Mouse (Mus musculus) inflammation-experienced regulatory T-cells, adult 6 months (primary cell): ENCODE data around the gene Nedd8. TPM values are rescaled to one million over a fixed set of nuclear protein-coding genes. Genes with fewer than 3 reads are reported as not detected.

Source experiments
- ATAC-seq: one replicate; pipeline ENCODE4 v1.8.0; 2017
- polyA plus RNA-seq, 3 experiments: library from polyadenylated mRNA; unstranded; fragments of 100-300 nt; shearing (Covaris generic); gene quantifications; one replicate each; pipeline ENCODE4 v1.2.1; 2017

Nedd8 gene
- polyA plus RNA-seq, 3 experiments from 2014 or later, result 335 to 412 (median 375) TPM

DNA sequence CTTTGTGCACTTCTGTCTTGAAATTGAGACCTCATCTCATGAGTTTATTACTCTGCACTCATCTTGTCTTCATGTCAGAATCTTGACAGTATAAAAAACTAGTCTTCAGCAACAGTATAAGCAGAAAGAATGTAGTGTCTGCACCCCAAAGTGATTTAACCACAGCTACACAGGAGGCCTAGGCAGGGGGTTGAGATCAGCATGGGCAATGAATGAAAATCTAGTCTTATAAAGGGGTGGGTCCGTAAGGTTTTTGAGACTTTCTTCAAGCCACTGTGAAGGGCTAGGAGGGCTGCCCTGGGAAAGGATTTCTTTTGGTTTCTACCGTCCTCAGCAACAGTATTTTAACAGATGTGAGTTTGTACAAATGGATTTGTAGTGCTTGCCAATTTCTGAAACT, 11.3 kb downstream of the Nedd8 start:
- no peak for ATAC-seq

DNA sequence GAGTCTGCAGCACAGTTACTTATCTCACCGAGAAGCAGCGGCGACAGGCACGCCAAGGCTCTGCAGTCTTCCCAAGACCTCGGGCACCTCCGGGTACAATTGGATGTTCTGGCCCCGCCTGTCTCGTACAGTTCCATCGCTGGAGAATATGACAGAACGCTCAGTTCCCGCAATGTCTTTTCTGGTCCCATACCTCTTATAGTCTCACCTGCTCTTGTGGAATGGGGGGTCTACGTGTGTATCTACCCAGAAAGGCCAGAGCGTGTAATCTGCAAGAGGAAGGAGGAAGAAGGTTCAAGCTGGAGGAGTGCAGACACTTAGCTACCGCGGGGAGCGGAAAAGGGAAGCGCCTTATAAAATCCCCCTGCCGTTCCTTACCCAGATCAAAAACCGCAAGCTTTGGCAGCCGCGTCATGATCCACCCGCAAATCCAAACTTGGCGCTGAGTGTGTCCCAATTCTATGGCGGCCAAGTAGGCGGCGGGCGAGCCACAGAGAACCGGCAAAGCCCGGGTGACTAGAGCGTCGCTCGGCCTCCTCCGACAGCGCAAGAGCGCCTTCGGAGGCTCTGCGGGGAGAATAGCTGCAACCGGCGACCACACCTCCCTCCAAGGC, 11.9 kb downstream of the Nedd8 start, which contains the start of gene Mdp1:
Mdp1 (minus strand) TSS at position 549 of the 614 bp plus-strand sequence.
- peak; percentile 96 for ATAC-seq

DNA sequence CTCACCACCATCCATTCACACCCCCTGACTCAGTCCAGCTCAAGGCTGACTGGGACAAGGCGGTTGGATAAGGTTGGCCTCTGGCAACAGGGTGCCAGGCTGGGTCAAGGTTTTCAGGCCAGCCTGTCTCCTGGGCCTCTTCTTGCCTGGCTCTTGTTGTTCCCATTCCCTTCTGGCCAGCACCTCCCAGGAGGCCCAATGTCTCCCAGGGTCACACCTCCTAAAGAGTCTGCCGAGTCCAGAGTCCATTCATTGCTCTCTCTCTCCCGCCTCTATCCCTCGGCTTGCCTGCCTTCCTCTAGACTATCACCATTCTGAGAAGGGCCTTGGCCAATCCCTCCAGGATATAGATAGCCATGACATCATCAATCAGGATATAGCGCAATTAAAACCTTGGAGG, 13.9 kb downstream of the Nedd8 start:
- ATAC-seq, result no peak

DNA sequence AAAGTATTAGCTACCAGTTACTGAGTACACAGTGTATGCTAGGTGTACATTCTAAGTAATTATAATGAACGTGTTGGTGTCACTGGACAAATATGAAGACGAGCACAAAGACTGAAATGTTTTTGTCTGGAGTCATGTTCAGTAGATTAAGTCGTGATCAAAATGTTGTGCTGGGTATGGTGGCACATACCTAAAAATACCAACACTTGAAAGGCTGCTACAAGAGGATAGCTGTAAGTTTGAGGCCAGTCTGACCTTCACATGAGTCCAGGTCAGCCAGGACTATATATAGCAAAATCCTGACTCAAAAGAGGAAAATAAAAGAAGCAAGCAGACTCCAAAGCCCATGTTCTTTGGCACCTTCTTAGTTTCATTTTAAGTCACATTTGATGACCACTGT, 15.0 kb downstream of the Nedd8 start:
- no peak for ATAC-seq

DNA sequence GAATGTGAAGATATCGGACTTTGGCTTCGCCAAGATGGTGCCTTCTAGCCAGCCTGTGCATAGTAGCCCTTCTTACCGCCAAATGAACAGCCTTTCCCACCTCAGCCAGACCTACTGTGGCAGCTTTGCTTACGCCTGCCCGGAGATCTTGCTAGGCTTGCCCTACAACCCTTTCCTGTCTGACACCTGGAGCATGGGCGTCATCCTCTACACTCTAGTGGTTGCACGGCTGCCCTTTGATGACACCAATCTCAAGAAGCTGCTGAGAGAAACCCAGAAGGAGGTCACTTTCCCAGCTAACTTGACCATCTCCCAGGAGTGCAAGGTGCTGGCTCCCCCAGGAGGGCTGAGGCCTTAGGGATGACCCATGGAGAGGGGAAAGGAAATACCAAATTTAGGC, 20.4 kb downstream of the Nedd8 start:
- ATAC-seq, result no peak

DNA sequence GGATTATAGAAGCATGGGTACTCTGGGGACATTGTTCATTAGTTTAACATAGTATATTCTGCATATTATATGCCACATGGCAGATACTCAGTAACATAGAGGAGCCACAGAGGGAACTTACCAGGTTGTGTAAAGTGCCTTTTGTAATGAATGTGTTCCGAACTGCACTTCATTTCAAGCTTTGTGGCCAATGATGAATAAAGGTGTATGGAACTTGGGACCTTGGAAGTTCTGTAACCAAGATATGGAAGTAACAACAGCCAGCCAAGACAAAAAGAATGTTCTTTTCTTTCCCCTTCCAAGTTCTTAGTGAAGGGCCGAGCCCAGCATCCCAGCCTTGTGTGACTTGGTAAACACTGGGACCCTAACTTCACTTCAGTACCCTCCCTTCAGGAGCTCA, 22.0 kb downstream of the Nedd8 start, which contains the start of gene Tssk4:
Tssk4 (plus strand) TSS at position 301 of the 400 bp plus-strand sequence.
- no peak for ATAC-seq

DNA sequence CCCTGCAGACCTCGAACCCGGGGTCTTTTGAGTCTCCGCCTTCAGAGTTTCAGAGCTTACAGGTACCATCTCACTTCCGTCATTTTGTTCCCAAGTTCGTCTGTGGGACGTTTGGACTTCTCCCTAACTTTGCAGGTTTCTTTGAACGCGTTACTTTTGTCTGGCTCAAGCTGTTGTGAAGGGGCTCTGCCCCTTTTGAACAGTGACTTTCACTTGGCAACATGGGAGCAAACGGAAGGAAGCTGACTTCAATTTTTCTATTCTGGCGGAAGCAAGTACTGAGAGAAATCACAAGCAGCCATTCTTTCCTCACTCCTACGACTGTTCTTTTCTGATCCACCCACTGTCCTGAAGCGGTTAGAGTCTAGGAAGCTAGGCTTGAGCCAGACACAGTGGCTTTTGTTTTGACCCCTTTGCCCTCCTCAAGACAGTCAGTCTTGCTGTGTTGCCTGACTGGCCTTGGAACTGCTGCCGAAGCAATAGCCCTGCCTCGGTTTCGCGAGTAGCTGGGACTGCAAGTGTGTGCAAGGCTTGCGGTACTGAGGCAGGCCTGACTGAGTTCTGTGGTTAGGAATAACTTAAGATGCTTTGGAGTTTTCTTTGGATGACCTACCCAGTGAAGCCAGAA, 27.5 kb downstream of the Nedd8 start:
- ATAC-seq, result peak; percentile 38

DNA sequence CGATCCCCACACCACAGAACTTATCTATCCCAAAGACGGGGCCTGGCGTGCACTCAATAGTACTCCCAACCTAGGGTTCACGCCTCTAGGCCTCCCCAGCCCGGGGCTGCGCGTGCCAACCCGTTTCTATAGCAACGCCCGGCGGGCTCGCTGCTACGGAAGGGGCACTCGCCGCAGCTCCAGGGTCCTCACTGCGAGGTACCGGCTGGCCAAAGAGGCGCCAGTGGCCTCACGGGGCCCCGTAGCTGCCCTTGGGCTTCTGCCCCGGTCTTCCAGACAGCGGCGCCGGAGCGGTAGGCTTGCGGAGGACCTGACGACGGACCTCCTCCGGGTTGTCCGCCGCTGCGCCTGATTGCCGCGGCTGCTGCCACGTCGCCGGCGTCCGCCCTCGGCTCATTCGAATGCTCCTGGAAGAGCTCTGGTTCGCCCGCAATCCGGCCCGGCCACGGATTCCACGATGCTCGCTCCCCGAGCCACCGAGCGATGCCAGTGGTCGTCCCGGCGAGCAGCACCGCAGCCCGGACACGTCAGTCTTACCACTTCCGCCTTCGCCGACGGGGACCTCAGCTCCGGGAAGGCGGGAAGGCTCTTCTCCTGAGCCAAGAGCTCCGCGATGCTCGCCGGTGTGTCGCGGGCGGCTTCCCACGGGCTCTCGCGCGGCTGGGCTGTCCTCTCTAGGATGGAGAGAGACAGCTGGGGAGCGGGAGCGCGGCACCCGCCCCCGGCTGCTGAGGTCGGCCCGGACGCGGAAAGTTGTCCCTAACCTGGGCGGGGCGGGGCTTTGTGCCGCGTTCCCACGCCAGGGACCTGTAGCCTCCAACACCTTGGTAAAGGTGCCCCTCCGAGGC, 28.6 kb downstream of the Nedd8 start, which contains the start of gene Tm9sf1:
Tm9sf1 (minus strand) TSS at position 747 of the 848 bp plus-strand sequence.
- peak; percentile 73 for ATAC-seq

DNA sequence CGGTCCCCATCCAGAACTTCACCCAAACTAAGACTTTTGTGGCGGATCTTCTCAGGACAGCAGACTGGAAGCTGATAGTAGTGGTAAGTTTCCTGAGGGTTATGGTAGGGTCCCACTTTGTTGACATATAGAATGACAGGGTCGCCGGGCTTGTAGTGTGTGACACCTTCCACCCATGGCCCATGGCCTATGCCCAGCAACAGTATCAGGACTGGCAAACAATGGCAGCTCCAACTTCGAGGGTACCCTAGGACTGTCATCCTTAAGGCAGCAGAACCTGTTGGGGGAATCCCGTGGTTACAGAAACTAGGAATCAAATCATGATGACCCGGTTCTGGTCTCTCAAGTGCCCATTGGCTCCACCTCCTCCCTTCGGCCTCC, 29.3 kb downstream of the Nedd8 start:
- no peak for ATAC-seq

DNA sequence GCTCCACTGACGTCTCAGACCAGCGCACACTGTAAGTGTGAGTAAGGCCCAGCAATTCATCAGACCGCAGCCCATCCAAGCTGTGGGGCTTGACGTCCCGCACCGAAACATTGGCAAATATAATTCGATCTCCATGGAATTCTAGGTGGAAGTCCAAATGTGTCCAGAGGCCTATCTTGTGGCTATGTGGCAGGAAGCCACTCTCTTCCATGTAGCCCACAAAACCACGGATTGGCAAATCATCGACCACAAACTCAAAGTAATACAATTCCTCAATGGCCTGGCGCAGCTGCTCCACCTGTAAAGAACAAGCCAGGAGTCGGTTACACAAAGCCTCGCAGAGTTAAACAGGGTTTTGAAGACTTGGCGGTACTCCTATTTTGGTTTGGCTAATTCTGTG, 30.6 kb downstream of the Nedd8 start:
- no peak for ATAC-seq

DNA sequence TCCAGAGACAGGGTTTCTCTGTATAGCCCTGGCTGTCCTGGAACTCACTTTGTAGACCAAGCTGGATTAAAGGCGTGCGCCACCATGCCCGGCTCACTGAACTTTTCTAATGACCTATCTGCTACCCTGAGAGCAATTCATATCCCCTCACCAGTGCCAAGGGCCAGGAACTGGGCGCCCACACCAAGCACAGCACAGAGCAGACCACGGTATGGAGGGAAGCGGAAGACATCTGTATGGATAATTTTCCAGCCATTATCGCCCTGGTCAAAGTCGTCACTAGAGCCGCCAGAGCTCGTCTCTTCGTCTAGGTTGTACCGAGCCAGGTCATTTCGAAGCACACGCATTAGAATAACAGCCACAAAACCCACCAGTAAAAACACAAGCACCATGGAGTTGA, 31.1 kb downstream of the Nedd8 start:
- no peak for ATAC-seq

DNA sequence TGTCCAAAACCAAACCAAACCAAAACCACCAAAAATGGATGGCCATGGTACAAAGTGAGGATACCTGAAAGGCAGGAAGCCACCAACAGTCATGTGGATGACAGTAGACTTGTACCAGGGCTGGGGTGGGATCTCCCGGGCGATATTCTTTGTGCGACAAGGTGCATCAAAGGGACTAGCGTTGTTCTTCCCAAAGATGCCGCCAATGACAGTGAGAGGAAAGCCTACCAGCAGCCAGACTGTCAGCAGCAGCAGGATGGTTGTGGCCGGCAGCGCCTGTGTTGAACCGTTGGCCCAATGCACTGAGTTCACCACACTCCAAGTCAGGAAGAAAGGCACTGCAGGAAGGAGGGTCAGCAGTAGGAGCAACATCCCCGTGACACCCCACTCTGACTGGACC, 34.1 kb downstream of the Nedd8 start, which contains the start of gene Gm49378:
Gm49378 (minus strand) TSS at position 101 of the 400 bp plus-strand sequence.
- ATAC-seq, result no peak

DNA sequence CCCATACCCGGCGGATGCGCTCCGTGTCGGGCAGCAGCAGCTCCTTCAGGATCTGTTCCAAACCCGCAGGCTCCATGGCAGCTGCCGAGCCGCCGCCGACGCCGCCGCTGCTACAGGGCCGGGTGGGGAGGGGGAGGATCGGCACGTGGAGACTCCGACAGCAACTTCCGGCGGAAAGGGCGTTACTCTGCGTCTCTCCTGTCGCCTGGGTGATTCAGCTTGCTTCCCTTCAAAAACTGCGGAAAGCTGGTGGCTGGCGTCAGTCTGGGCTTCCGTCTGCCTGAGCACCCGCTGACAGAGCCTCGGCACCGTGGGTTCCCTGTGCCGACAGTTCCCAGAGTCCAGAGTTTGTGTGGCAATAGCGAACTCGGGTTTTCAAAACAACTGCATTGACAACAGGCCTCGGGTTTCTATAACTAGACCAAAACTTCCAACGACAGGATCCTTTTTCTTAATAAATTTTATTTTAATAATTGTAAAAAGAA, 36.4 kb downstream of the Nedd8 start, which contains the start of gene Ipo4:
Ipo4 (minus strand) TSS at position 435 of the 485 bp plus-strand sequence.
- peak; percentile 99 for ATAC-seq

DNA sequence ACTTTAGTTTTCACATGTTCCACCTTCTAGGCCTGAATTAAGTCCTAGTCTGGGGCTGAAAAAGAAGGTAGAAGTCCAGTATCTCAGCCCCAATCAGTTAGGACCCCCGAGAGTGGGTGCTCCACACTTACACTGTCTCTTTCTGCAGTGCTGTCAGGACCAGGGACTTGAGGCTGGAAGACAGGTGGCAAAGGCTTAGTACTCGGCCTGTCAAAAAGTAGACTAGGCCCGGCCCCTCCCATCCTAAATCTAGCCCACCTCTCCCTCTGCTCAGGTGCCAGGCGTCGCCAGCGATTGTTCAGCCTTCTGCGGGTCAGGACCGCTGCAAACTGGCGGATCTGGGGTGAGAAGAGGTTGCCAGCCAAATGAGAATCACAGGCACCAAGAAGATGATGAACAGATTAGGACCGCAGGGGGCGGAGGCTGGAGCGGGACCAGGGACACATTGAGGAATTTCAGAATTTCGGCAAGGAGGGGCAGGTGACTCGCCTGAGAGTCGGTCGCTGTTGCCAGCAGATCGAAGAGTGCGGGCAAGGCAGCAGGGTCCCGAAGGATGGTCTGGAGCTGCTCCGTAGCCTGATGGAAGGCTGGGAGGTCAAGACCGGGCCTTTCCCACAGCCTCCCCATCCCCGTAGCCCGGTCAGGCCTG, 36.9 kb downstream of the Nedd8 start:
- ATAC-seq, result no peak

DNA sequence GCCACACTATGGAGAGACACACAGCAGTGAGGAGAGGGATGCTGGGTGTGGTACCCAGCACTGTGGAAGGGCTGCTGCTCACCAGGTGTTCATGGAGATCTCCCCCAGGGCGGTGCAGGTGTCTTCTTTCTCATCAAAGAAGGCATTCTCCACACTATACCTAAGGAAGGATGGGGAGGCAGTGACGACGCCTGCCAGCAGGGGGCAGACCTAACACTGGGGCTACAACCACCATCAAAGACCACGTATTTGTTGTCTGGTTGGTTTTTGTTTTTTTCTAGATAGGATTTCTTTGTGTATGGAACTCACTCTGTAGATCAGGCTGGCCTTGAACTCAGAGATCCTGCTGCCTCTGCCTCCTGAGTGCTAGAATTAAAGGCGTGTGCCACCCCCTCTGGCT, 42.6 kb downstream of the Nedd8 start:
- ATAC-seq, result peak; percentile 65

DNA sequence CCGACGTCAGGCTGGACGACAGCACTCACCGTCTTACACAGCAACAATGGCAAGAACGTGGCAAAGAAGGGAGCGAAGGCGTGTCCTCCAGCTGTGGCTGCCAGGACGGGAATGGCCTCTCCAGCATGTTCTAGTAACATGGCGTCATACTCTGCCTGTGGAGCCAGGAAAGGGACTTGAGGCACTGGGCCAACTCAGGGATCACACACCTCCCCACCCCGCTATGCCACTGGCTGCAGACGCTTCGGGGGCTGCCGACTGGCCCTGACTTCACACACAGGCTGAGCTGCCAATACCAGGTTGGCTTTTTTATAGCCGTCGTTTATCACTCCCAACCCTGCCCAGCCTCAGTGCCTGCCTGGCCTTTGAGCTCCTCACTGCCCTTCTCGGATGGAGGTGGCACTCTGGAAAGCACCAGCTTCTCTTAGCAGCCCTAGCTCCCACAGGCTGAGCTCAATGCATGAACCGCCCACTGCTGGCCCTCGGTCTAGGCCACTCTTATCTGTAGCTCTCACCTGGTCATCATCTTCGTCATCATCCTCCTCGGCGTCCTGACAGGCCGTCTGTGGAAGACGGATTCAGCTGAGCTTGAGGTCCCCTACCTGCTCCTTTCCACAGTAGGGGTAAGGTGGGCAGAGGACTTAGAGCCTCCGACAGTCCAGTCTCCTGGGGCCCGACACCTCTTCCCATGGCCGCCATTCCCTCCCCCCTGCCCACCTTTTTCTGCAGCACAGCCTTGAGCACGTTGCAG, 43.7 kb downstream of the Nedd8 start:
- ATAC-seq, result no peak

DNA sequence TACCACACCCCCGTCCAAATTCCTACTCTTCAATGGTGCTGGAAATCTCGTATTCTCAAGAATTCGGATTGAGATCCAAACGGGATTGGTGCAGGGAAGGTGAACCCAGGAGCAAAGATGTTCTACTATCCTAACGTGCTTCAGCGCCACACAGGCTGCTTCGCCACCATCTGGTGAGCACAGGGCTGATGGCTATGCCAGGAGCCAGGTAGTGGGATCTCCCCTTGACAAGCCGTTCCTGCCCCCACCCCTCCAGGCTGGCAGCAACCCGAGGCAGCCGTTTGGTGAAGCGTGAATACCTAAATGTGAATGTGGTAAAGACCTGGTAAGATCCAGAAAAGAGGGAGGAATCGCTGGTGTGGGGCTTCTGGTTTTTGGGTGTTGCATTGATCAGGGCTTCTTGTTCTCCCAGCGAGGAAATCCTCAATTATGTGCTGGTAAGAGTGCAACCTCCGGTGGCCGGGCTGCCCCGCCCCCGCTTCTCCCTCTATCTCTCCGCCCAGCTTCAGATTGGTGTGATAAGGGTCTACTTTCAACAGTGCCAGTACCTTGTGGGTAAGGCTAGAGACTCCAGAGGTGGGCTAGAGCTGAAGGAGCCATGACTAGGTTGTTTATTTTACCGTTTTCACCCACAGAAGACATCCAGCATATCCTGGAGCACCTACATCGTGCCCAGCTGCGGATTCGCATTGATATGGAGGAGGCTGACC, 53.3 kb downstream of the Nedd8 start:
- ATAC-seq, result no peak

DNA sequence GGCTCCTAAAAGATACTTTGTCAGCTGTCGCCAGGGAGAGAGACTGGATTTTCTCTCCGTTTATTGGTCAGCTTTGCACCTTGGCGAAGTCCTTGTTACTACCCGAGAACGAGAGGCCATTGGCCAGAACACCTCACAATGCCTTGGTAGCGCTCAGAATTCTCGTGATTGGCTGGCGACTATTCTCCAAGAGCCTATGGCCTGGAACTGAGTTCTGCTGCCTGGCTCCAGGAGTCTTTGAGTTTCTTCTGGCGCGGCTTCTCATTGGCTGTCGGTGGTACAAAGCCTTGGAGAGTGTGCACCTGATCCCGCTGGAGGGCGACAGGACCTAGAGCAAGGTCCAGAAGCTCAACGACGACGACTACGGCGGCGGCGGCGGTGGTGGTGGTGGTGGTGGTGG, 54.1 kb downstream of the Nedd8 start, which contains the start of gene Rec8:
Rec8 (plus strand) TSS at position 216 of the 400 bp plus-strand sequence.
- ATAC-seq, result peak; percentile 60

DNA sequence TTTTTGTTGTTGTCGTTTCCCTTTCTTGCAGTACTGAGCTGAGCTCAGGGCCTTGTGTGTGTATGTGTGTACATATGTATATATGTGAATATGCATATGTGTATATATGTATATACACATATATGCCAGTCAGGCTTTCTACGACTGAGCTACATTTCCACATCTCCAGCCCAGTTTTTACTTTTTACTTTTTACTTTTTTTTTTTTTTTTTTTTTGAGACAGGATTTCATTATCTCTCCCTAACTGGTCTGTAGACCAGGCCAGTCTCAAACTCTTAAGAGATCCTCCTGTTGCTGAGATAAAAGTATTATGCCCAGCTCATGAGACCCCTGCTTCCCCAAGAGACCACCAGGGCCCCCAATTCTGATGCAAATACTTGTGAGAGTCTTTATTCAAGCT, 55.1 kb downstream of the Nedd8 start:
- ATAC-seq, result no peak

DNA sequence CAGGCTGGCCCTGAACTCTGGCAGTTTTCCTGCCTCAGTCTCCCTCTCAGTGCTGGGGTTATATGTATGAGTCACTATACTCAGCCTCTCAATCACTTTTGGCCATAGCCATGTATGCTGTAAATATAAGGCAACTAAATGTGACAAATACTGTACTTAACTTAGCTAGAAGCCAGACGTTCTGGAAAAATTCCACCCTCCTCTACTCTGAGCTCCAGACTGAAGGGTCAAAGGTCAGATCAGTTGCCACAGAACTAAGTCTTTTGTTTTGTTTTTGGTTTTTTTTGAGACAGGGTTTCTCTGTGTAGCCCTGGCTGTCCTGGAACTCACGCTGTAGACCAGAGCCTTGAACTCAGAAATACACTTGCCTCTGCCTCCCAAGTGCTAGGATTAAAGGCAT, 56.0 kb downstream of the Nedd8 start:
- no peak for ATAC-seq

DNA sequence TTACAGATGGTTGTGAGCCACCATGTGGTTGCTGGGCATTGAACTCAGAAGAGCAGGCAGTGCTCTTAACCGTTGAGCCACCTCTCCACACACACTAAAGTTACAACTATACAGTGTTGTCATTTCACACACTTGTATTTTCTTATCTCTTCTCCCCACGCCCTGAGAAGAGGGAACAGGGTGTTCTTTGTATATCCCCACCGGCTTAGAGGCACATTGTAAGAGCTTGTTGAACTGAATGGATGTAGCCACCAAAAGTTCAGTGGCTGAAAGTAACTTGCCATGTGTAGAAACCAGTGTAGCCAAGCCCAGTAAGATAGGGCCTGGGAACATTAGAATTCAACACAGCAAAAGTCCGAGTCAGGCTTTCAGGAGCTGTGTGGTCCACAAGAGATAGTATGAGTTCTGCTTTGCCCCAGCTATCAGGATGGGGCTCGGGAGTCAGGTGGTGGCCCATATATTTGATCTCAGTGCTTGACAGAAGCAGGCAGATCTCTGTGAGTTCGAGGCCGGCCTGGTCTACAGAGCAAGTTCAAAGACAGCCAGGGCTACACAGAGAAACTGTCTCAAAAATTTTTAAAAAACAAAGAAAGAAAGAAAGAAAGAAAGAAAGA, 57.3 kb downstream of the Nedd8 start:
- ATAC-seq, result no peak
